8 mouse cellular contexts compared by ENCODE assay signal in the genomic region with DNA sequence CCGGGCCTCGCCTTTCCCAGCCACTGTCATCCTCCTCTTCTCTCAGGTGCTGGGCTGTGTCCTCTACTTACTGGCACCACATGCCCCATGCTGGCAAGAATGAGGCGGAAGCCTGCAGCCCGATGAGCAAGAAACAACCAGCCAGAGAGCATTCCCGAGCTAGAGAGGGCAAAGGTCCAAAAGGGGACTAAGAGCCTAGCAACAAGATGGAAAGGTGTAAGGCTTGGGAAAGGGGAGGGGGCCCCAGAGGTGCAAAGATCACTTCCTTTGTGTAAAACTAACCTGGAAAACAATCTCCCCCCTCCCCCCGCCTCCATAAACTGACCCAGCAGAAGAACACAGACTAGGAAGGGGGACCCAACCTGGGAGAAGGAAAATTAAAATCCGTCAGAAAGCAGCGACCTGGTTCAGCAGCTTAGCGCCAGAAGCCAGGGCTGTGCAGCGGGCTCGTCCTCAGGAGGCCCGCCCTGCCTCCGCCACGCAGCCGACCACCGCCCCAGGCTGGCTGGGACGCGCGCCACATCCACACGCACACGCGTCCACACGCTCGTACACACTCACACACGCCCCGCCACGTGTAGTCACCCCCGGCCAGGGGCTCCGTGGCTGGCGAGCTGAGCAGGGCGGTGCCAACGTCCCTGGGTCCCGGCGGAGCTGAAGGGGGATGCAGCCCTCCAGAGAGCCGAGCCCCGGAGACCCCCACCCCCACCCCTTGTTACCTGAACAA. TPM values are rescaled to one million over a fixed set of nuclear protein-coding genes. Genes with fewer than 3 reads are reported as not detected.
DNase-seq lines count a peak whose midpoint lies in the region; ATAC-seq lines count a peak whose summit lies in the region.

No protein-coding gene starts in this region.

- no peaks in the 10 kb centered on the region for H3K9me3 ChIP-seq in embryonic facial prominence, embryonic 15.5 days (replicated peaks)
- H3K9me3 ChIP-seq in hindbrain, embryonic 11.5 days (ENCODE audit: control insufficient read depth, low read length), result no peaks in the 10 kb centered on the region
- H3K9me3 ChIP-seq in limb, embryonic 10.5 days (replicated peaks), result no peaks in the 10 kb centered on the region
- H3K9me3 ChIP-seq in midbrain, embryonic 11.5 days (ENCODE audit: control insufficient read depth, low read length), result no peaks in the 10 kb centered on the region

- peak overlapping the region; percentile 48 for H3K4me2 ChIP-seq in embryonic facial prominence, embryonic 15.5 days (replicated peaks)
- H3K4me2 ChIP-seq in hindbrain, embryonic 11.5 days (replicated peaks; ENCODE audit: low read depth, low read length), result peak overlapping the region; percentile 53
- H3K4me2 ChIP-seq in midbrain, embryonic 11.5 days, result peak overlapping the region; percentile 54

- 15% methylated on average over 33 of the region's 36 CpGs for WGBS in embryonic facial prominence, embryonic 15.5 days
- 13% methylated on average over 24 of the region's 36 CpGs for WGBS in hindbrain, embryonic 11.5 days
- WGBS in limb, embryonic 10.5 days, result 11% methylated on average over 36 of the region's 36 CpGs
- 13% methylated on average over 31 of the region's 36 CpGs for WGBS in midbrain, embryonic 11.5 days

- peak overlapping the region; percentile 39; the same call in 1 of the 2 replicates for H3K27ac ChIP-seq in embryonic facial prominence, embryonic 15.5 days (replicated peaks)
- H3K27ac ChIP-seq in hindbrain, embryonic 11.5 days (ENCODE audit: low read depth, low read length), result no peak overlapping the region
- H3K27ac ChIP-seq in limb, embryonic 10.5 days, result peak overlapping the region; percentile 84
- no peak overlapping the region for H3K27ac ChIP-seq in midbrain, embryonic 11.5 days (ENCODE audit: low read depth, low read length)

- peak overlapping the region; percentile 7; the same call in 1 of the 2 replicates for H3K9ac ChIP-seq in embryonic facial prominence, embryonic 15.5 days
- H3K9ac ChIP-seq in hindbrain, embryonic 11.5 days (ENCODE audit: low read depth, low read length), result peak overlapping the region; percentile 50
- H3K9ac ChIP-seq in midbrain, embryonic 11.5 days (ENCODE audit: low read length), result peak overlapping the region; percentile 62

- peak; percentile 86 for ATAC-seq in embryonic facial prominence, embryonic 15.5 days (ENCODE audit: insufficient number of reproducible peaks, low FRiP score, low TSS enrichment, low read depth)
- ATAC-seq in hindbrain, embryonic 11.5 days (ENCODE audit: low FRiP score), result peak; percentile 86
- ATAC-seq in midbrain, embryonic 11.5 days (ENCODE audit: low FRiP score), result peak; percentile 82

- 0 out of 2 replicates have a peak, but pooled peaks cover 4% of the 10 kb centered on the region for H3K4me1 ChIP-seq in embryonic facial prominence, embryonic 15.5 days
- H3K4me1 ChIP-seq in hindbrain, embryonic 11.5 days (replicated peaks; ENCODE audit: control insufficient read depth, insufficient read depth, low read length), result no peaks in the 10 kb centered on the region
- H3K4me1 ChIP-seq in limb, embryonic 10.5 days, result peaks cover 6% of the 10 kb centered on the region; the same call in 1 of the 2 replicates
- H3K4me1 ChIP-seq in midbrain, embryonic 11.5 days (ENCODE audit: control insufficient read depth, insufficient read depth, low read length), result no peaks in the 10 kb centered on the region

- peak overlapping the region; percentile 61 for H3K4me3 ChIP-seq in embryonic facial prominence, embryonic 15.5 days (replicated peaks)
- H3K4me3 ChIP-seq in hindbrain, embryonic 11.5 days (ENCODE audit: low read depth, low read length), result peak overlapping the region; percentile 70
- H3K4me3 ChIP-seq in limb, embryonic 10.5 days, result peak overlapping the region; percentile 73
- peak overlapping the region; percentile 60 for H3K4me3 ChIP-seq in midbrain, embryonic 11.5 days (ENCODE audit: low read depth, low read length)

- peak; percentile 19 for DNase-seq in ovary, postnatal 36 days (ENCODE audit: low spot score)
- DNase-seq in ovary, adult 18-20 months (ENCODE audit: low spot score), result no peak
- DNase-seq in adrenal gland, postnatal 25 days, result peak; percentile 5
- peak; percentile 52 for DNase-seq in hindbrain, embryonic 11.5 days (ENCODE audit: low spot score)
- no peak for DNase-seq in limb, embryonic 10.5 days (ENCODE audit: low spot score)
- DNase-seq in midbrain, embryonic 11.5 days (ENCODE audit: low spot score, missing footprints), result peak; percentile 83
- peak; percentile 8 for DNase-seq in thymus, postnatal 14 days

- H3K36me3 ChIP-seq in embryonic facial prominence, embryonic 15.5 days, result no peaks in the 10 kb centered on the region
- H3K36me3 ChIP-seq in hindbrain, embryonic 11.5 days (ENCODE audit: control insufficient read depth, insufficient read depth, low read length), result no peaks in the 10 kb centered on the region
- no peaks in the 10 kb centered on the region for H3K36me3 ChIP-seq in limb, embryonic 10.5 days
- H3K36me3 ChIP-seq in midbrain, embryonic 11.5 days (ENCODE audit: control insufficient read depth, insufficient read depth, low read length), result no peaks in the 10 kb centered on the region

- H3K27me3 ChIP-seq in embryonic facial prominence, embryonic 15.5 days, result no peaks in the 10 kb centered on the region
- H3K27me3 ChIP-seq in hindbrain, embryonic 11.5 days (ENCODE audit: control insufficient read depth, insufficient read depth, low read length), result no peaks in the 10 kb centered on the region
- peaks cover 18% of the 10 kb centered on the region for H3K27me3 ChIP-seq in limb, embryonic 10.5 days (ENCODE audit: low read depth, poor library complexity, severe bottlenecking)
- H3K27me3 ChIP-seq in midbrain, embryonic 11.5 days (ENCODE audit: control insufficient read depth, insufficient read depth, low read length), result no peaks in the 10 kb centered on the region

RNA-seq across cellular contexts. Expression of gene Zdhhc9, which starts 0.8 kb away (rescaled TPM):
- 18.4 and 22.2 TPM in 2 replicates for total RNA-seq in adrenal gland, postnatal 25 days (2021)
- polyA plus RNA-seq in embryonic facial prominence, embryonic 15.5 days (2015; fragmentation: Nextera tagmentation; extraction: Ambion mirVana), result 6.6 and 6.7 TPM in 2 replicates
- polyA plus RNA-seq in hindbrain, embryonic 11.5 days (2014; fragmentation: Nextera tagmentation; extraction: Ambion mirVana), result 4.6 and 7.1 TPM in 2 replicates
- polyA plus RNA-seq in limb, embryonic 10.5 days (2016; fragmentation: Nextera tagmentation; extraction: Ambion mirVana), result 2.3 and 2.7 TPM in 2 replicates
- polyA plus RNA-seq in midbrain, embryonic 11.5 days (2014; fragmentation: Nextera tagmentation; extraction: Ambion mirVana), result 3.6 and 3.7 TPM in 2 replicates

RNA-seq across cellular contexts. Expression of gene Utp14a, which starts 48.7 kb away (rescaled TPM):
- total RNA-seq in adrenal gland, postnatal 25 days (2021), result 15.8 and 18.5 TPM in 2 replicates
- polyA plus RNA-seq in embryonic facial prominence, embryonic 15.5 days (2015; fragmentation: Nextera tagmentation; extraction: Ambion mirVana), result 19.1 and 19.2 TPM in 2 replicates
- 20.3 and 23.4 TPM in 2 replicates for polyA plus RNA-seq in hindbrain, embryonic 11.5 days (2014; fragmentation: Nextera tagmentation; extraction: Ambion mirVana)
- 22.5 and 22.9 TPM in 2 replicates for polyA plus RNA-seq in limb, embryonic 10.5 days (2016; fragmentation: Nextera tagmentation; extraction: Ambion mirVana)
- 21.4 and 23.1 TPM in 2 replicates for polyA plus RNA-seq in midbrain, embryonic 11.5 days (2014; fragmentation: Nextera tagmentation; extraction: Ambion mirVana)

Comparison
In these comparisons a context has a peak if more than half of its experiments do, and no peak if none do; other contexts are left out.
1. DNase-seq: peak in ovary, postnatal 36 days (single experiment), adrenal gland, postnatal 25 days (single experiment), hindbrain, embryonic 11.5 days (single experiment), midbrain, embryonic 11.5 days (single experiment) and thymus, postnatal 14 days (single experiment); none in ovary, adult 18-20 months (single experiment) and limb, embryonic 10.5 days (single experiment).
2. H3K27ac ChIP-seq: peak in embryonic facial prominence, embryonic 15.5 days (single experiment) and limb, embryonic 10.5 days (single experiment); none in hindbrain, embryonic 11.5 days (single experiment) and midbrain, embryonic 11.5 days (single experiment).
3. H3K9ac ChIP-seq: peak in every context shown above with its lines; median percentile 62 in midbrain, embryonic 11.5 days; 50 in hindbrain, embryonic 11.5 days; 7 in embryonic facial prominence, embryonic 15.5 days.
4. Peak in every context shown above with its lines, with median percentiles within 50 percentile points of each other: ATAC-seq, H3K4me2 ChIP-seq and H3K4me3 ChIP-seq.